Mouse (Mus musculus) hematopoietic stem cell, adult 5-6 weeks (primary cell): ENCODE results near the gene Il9. TPM values are rescaled to one million over a fixed set of nuclear protein-coding genes. Genes with fewer than 3 reads are reported as not detected.

Experiments used
- ATAC-seq, 2 experiments: fragments of 125-278 bp in 1 of 2; replicated peaks in 1 of 2; 2 replicates each; pipeline ENCODE4 v1.8.0; 2016 to 2017; ENCODE audit warnings: inconsistent platforms in 2 of 2, mild to moderate bottlenecking in 2 of 2, moderate number of reproducible peaks in 2 of 2, low read depth in 1 of 2, moderate TSS enrichment in 1 of 2; ENCODE audit not compliant: low FRiP score in 2 of 2, poor library complexity in 2 of 2, severe bottlenecking in 2 of 2, insufficient read depth in 1 of 2, low TSS enrichment in 1 of 2
- total RNA-seq: library from RNA; stranded (forward); fragments of 172-1452, 232-1000 nt; gene quantifications from 2 replicates; pipeline ENCODE4 v1.2.3, GENCODE M21; 2017

The Il9 gene
- total RNA-seq, result not detected in 2 replicates

GRCm38 (mm10) chr13:56482146-56482545, at the start of gene Il9:
Gene Il9 (minus strand): TSS chr13:56482246.
- no peak for ATAC-seq

GRCm38 (mm10) chr13:56529685-56530084, 47.6 kb upstream of the Il9 start:
- peak; percentile 46 to 56; a peak in 2 of 4 replicates for ATAC-seq

- peak; percentile 53 to 75 for ATAC-seq
Measured at GRCm38 (mm10) chr13:56529031-56529430, 47.0 kb upstream of the Il9 start.

- ATAC-seq, result no peak
Measured at GRCm38 (mm10) chr13:56528281-56528680, 46.2 kb upstream of the Il9 start.

GRCm38 (mm10) chr13:56527846-56528245, 45.8 kb upstream of the Il9 start:
- ATAC-seq, result no peak

GRCm38 (mm10) chr13:56526871-56527270, 44.8 kb upstream of the Il9 start:
- ATAC-seq, result no peak

GRCm38 (mm10) chr13:56522821-56523167, 40.7 kb upstream of the Il9 start:
- ATAC-seq, result no peak

GRCm38 (mm10) chr13:56522081-56522820, 40.2 kb upstream of the Il9 start, which contains the start of gene Fbxl21:
Gene Fbxl21 (plus strand): TSS chr13:56522472.
- ATAC-seq, result peak; percentile 98

- ATAC-seq, result no peak
Measured at GRCm38 (mm10) chr13:56516816-56517215, 34.8 kb upstream of the Il9 start.

GRCm38 (mm10) chr13:56516311-56516710, 34.3 kb upstream of the Il9 start:
- no peak for ATAC-seq

- ATAC-seq, result no peak
Measured at GRCm38 (mm10) chr13:56513595-56513994, 31.5 kb upstream of the Il9 start.

GRCm38 (mm10) chr13:56509796-56510195, 27.8 kb upstream of the Il9 start:
- no peak for ATAC-seq

GRCm38 (mm10) chr13:56506871-56507496, 24.9 kb upstream of the Il9 start:
- peak; percentile 22 to 39; a peak in 1 of 4 replicates for ATAC-seq

GRCm38 (mm10) chr13:56501866-56502420, 19.9 kb upstream of the Il9 start:
- ATAC-seq, result 0 out of 4 replicates have a peak, but pooled peaks of 1 of the 2 experiments have one; percentile 32

- no peak for ATAC-seq
Measured at GRCm38 (mm10) chr13:56500636-56501035, 18.6 kb upstream of the Il9 start.

GRCm38 (mm10) chr13:56500132-56500531, 18.1 kb upstream of the Il9 start:
- ATAC-seq, result no peak

GRCm38 (mm10) chr13:56494440-56494839, 12.4 kb upstream of the Il9 start:
- no peak for ATAC-seq

- ATAC-seq, result no peak
Measured at GRCm38 (mm10) chr13:56488012-56488411, 6.0 kb upstream of the Il9 start.
